Mouse (Mus musculus) liver, adult 2 months (tissue): ENCODE measurements around the gene Pkd1.

Experiments
- CTCF ChIP-seq: fragments of 200-500 bp; IDR thresholded peaks from 2 replicates; pipeline ENCODE4 v1.5.1; 2011; ENCODE audit warnings: low read depth, low read length, control low read depth
- POLR2A ChIP-seq: fragments of 200-500 bp; IDR thresholded peaks from 2 replicates; pipeline ENCODE4 v1.6.1; 2011; ENCODE audit warnings: low read length, control low read depth; ENCODE audit not compliant: insufficient read depth; ENCODE audit errors: extremely low read depth

DNA sequence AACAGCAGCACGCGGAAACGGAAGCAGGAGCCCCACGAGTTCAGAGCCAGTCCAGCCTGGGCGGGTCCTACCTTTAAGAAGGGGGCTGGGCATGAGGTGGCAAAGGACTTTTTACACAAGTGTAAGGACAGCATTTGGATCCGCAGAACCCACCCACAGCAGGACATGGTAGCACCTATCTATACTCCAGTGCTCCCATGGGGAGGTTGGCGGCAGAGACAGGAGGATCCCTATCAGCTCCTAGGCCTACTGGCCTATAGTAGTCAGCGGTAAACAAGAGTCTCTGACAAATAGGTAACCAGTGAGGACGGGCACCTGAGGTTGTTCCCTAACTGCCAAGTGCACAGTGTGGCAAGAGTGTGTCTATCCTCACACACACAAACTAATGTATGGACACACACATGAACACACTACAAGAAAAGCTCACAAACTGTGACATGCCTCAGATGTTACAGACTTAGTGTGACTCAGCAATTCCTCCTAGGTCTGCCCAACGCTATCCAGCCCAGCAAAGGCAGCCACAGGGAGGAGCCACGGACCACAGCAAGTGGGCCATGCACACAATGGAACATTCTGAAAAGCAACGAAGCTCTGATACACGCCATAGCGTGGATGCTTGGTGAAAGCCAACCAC, 68.0 kb downstream of the Pkd1 start:
- TF ChIP-seq POLR2A, result no peak
- no peak for TF ChIP-seq CTCF
